Mouse (Mus musculus): ENCODE results near the gene Hsd3b2.
"Not testable (repeated sequence)": the region's sequence is repeated elsewhere in the genome, so short reads cannot be mapped to it uniquely, and the experiment has no call there.

The Hsd3b2 gene

DNA sequence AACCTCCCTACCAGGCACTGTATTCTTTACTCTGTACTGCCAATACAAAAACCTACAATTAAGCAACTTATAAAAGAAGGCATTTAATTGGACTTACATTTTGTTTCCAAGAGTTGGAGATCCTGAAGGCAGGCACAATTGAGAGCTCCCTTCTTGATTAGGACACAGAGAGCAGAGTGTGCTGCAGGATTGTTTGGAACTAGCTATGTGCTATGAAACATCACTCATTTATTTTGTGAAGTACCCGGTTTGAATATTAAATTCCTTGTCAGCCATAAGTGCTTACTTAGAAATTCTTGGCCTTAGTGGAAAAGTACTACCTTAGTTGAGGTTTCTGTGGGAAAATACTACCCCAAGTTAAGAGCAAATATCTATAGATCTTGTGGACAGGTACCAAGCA is at the start of gene Hsd3b2:
TSS of gene Hsd3b2 (minus strand) at position 168 of the 400 bp plus-strand sequence.
- no peak for DNase-seq (ENCODE audit: low read depth, low spot score)

DNA sequence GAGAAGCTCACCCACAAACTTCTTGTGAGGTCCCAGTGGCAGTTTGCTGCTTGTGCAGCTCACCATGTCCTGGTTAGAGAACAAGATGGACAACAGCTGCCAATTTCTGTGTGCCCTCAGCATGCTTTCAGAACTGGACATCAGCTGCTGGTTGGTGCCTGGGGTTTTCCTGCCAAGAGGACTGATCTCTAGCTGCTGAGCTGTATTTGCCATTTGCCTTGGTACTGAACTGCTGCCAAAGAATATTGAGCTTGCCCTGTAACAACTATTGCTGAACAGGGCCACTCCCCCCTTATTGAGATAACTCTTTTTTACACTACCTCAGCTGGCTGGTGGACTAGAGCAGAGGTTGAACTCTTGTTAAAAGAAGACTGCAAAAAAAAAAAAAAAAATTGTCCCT is 39.8 kb upstream of the Hsd3b2 start:
- no peak for DNase-seq (ENCODE audit: low read depth, low spot score)

DNA sequence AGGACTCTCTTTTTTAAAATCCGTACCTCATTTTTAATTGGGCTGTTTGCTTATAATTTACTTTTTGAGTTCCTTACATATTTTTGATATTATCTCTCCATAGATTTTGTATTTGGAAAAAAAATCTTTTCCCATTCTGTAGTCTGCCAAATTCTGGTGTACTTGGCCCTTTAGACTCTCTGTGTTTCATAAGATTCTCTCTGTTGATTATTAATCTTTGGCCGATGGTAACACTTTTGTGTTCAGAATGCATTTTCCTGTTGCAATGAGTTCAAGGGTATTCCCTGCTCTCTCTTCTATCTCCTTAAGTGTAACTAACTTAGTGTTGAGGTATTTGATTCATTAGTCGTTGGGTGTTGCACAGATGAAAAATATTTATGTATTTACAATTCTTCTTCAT is 32.5 kb upstream of the Hsd3b2 start:
- DNase-seq (ENCODE audit: low read depth, low spot score), result no peak

DNA sequence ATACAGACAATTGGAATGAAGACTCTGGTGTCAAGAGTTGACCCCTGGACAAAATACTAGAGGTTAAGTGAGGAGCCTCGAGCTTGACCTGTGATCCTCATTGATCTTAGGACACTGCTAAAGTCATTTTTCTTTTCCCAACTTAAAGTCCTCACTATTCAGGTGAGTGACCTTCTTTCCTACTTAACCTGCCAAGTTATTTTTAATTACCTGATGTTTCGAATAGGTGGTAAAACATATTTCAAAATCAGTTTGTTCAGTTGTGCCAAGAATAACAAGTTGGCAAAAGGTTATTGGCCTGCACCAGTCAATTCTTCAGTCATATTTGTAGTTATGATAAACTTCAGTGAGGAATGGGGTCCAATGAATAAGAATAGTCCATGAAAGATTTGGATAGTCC is 27.8 kb upstream of the Hsd3b2 start:
- no peak for DNase-seq (ENCODE audit: low read depth, low spot score)

DNA sequence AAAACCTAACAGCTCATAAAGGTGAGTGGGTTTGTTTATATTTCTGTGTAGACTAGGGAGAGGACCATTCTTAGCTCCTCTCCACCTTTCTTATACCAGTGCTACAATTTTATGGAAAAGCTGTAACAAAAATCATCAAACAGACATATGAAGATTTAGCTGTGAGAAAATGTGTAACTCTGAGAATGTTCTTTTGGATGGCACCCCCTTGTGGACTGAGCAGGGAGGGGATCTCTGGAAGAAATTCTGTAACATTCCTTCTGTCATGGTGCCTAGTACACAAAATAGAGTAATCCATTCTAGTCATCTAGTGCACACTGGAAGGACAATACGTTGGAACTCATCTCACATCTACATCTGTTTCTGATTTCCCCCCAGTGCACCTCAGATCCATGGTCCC is 16.7 kb upstream of the Hsd3b2 start:
- DNase-seq (ENCODE audit: low read depth, low spot score), result not testable (repeated sequence)

DNA sequence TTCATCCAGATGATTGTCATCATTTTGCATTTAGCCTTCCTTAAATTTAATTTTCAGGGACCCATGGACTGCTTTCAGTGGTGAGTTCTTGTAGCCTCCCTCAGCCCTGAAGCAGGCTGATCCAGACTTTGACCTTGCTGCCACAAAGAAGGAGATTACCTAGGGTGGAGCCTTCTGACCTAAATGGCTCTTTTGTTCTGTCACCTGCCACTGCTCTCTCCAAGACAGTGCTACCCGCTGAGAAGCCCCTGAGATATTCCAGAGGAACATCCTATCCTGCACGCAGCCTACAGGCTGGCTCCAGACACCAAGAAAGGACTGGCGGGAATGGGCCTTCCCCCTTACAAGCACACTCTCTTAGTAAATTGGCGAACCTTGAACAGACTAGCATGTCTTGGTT is 10.0 kb upstream of the Hsd3b2 start:
- peak; percentile 93 for DNase-seq (ENCODE audit: low read depth, low spot score)

DNA sequence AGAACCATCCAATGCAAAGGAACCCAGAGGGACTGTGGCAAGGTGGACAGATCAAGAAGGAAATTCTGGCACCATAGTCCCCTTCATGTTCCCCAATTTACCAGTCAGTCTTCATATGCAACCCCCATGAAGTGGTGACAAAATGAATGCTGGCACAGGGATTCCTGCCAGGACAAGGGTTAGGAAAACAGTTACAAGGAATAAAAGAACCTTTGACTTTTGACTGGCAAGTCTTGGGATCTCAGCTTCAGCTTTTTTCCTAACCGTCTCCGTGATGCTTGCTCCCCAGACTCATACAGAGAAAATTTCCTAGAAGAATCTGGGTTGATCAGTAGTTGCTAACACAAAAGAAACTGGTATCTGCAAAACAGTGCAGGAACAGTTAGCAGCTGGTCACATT is 9.4 kb upstream of the Hsd3b2 start:
- DNase-seq (ENCODE audit: low read depth, low spot score), result no peak

DNA sequence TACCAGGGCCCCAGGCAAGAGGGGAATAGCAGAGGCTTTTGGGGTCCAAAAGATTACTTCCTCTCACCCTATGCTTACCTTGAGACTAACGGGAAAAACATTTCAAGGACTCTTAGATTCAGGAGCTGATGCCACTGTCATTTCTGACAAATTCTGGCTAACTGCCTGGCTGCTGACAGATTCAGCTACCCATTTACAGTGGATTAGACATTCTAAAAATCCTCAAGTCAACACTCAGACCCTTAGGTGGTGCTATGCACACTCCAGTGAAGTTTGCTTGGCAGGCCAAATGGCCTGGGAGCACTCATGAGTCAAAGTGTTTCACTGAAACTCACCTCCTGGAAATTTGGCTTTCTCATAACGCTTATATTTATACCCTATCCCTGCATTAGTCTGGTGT is 1.9 kb upstream of the Hsd3b2 start:
- no peak for DNase-seq (ENCODE audit: low read depth, low spot score)

DNA sequence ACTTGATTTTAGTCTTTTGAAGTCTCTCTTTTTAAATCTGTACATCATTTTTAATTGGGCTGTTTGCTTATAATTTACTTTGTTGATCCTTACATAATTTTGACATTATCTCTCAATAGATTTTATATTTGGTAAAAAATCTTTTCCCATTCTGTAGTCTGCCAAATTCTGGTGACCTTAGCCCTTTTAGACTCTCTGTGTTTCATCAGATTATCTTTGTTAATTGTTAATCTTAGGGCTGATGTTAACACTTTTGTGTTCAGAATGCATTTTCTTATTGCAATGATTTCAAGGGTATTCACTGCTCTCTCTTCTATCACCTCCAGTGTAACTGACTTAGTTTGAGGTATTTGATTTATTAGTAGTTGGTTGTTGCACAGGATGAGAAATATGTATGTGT is 3.6 kb downstream of the Hsd3b2 start:
- no peak for DNase-seq (ENCODE audit: low read depth, low spot score)

DNA sequence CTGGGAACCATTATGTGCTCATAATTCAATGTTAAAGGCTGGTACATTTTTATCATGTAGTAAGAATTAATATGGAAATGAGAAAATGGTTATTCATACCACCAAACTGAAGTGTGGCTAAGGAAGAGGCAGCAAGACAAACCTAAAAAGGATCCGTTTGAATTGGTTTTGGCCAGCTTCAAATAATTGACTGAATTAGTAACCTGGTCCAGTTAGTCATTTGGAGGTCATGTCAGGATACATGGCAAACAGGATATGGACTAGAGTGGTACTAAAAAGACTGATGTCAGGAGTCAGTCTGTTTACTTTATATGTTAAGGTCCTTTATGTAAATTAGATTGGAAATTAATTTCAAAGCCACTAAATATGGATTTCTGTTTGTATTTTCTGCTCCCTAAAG is 41.9 kb downstream of the Hsd3b2 start:
- DNase-seq (ENCODE audit: low read depth, low spot score), result no peak

DNA sequence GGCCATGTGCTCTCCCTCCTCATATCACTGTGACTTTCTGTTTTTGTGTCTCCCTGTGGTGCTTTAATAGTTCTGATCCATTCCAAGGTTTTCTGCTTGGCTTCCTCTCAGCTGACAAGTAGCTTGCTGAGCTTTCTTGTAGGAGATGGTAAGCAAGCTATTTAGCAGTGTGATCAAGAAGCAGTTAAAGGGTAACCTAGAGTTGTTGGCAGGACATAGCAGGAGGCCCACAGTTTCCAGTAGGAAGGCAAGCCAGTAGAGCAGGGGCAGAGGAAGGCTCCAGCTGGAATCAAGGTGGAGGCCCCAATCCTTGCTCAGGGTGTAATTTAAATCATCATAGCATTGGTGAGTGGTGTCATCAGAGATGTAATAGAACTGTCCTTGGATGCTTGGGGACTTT is 43.6 kb downstream of the Hsd3b2 start:
- DNase-seq (ENCODE audit: low read depth, low spot score), result no peak
